Mouse (Mus musculus) hindbrain, embryonic 16.5 days (tissue): Measurements from ENCODE around the gene Cdk4. TPM values are rescaled to one million over a fixed set of nuclear protein-coding genes. Genes with fewer than 3 reads are reported as not detected.
A peak's percentile ranks its signal among the peaks of the same experiment; 100 is the strongest.

Experiments
- ATAC-seq: fragments of 200-750 bp; cut with Nextera tagmentation; 2 replicates; pipeline ENCODE4 v1.8.0; 2017; ENCODE audit warnings: moderate TSS enrichment, moderate library complexity
- H3K27ac ChIP-seq: fragments of 300-500 bp; sonication (generic); 2 replicates; pipeline ENCODE4 v1.5.1; 2014; ENCODE audit warnings: low read depth, mild to moderate bottlenecking, control low read depth, low read length, moderate library complexity
- H3K27me3 ChIP-seq: fragments of 300-500 bp; sonication (generic); replicated peaks from 2 replicates; pipeline ENCODE4 v1.6.1; 2014; ENCODE audit warnings: low read length; ENCODE audit not compliant: control insufficient read depth, insufficient read depth
- H3K36me3 ChIP-seq: fragments of 300-500 bp; sonication (generic); 2 replicates; pipeline ENCODE4 v1.6.1; 2014; ENCODE audit warnings: mild to moderate bottlenecking, low read length, moderate library complexity, mixed read lengths; ENCODE audit not compliant: control insufficient read depth, insufficient read depth
- H3K4me1 ChIP-seq: fragments of 300-500 bp; sonication (generic); 2 replicates; pipeline ENCODE4 v1.6.1; 2014; ENCODE audit warnings: low read depth, low read length; ENCODE audit not compliant: control insufficient read depth, insufficient read depth
- H3K4me2 ChIP-seq: fragments of 300-500 bp; sonication (generic); 2 replicates; pipeline ENCODE4 v1.6.1; 2014; ENCODE audit warnings: mild to moderate bottlenecking, low read length, control low read depth, moderate library complexity
- H3K4me3 ChIP-seq: fragments of 300-500 bp; sonication (generic); 2 replicates; pipeline ENCODE4 v1.5.1; 2014; ENCODE audit warnings: mild to moderate bottlenecking, low read length, control low read depth, moderate library complexity
- H3K9ac ChIP-seq: fragments of 300-500 bp; sonication (generic); 2 replicates; pipeline ENCODE4 v1.6.1; 2014; ENCODE audit warnings: low read depth, mild to moderate bottlenecking, control low read depth, low read length, moderate library complexity
- H3K9me3 ChIP-seq: fragments of 300-500 bp; sonication (generic); 2 replicates; pipeline ENCODE4 v1.6.1; 2014; ENCODE audit warnings: mild to moderate bottlenecking, low read length, moderate library complexity; ENCODE audit not compliant: control insufficient read depth
- WGBS: fragments of 180-500 bp; shearing (Covaris S2); extraction: QIAGEN DNeasy Blood & Tissue Kit; methylation state at CpG from one replicate; pipeline ENCODE4 v1.1.7; 2014; 5-methylcytosine and 5-hydroxymethylcytosine counted together
- polyA plus RNA-seq: library from polyadenylated mRNA; unstranded; fragments of >200 nt; fragmentation: Nextera tagmentation; extraction: Ambion mirVana; gene quantifications from 2 replicates; pipeline ENCODE4 v1.2.1, GENCODE M21; 2015

Gene Cdk4
- polyA plus RNA-seq, 1 experiment from 2014 or later, result 669 TPM

- H3K9me3 ChIP-seq, result no peaks in the 10 kb centered on the region
- 2% methylated on average over 20 of the region's 20 CpGs for WGBS
- peaks cover 13% of the 10 kb centered on the region for H3K4me1 ChIP-seq
- peaks cover 4% of the 10 kb centered on the region for H3K27me3 ChIP-seq
- peak overlapping the region; percentile 96 for H3K4me3 ChIP-seq
- 0 out of 2 replicates have a peak, but pooled peaks cover 4% of the 10 kb centered on the region for H3K36me3 ChIP-seq
- peak; percentile 3; the same call in 1 of the 2 replicates for ATAC-seq
- peak overlapping the region; percentile 25; the same call in 1 of the 2 replicates for H3K27ac ChIP-seq
- peak overlapping the region; percentile 70 for H3K9ac ChIP-seq
- peak overlapping the region; percentile 98 for H3K4me2 ChIP-seq
Measured at GRCm38 (mm10) chr10:127040569-127041214, 22.6 kb upstream of the Cdk4 start.

- H3K9me3 ChIP-seq, result no peaks in the 10 kb centered on the region
- WGBS, result 0% methylated on average over 23 of the region's 28 CpGs
- peaks cover 4% of the 10 kb centered on the region for H3K27me3 ChIP-seq
- H3K36me3 ChIP-seq, result 0 out of 2 replicates have a peak, but pooled peaks cover 4% of the 10 kb centered on the region
- H3K27ac ChIP-seq, result peak within 1 kb of the TSS; percentile 67
- H3K4me2 ChIP-seq, result peak within 1 kb of the TSS; percentile 98
- H3K9ac ChIP-seq, result peak within 1 kb of the TSS; percentile 70
- H3K4me1 ChIP-seq, result peaks cover 13% of the 10 kb centered on the region
- peak; percentile 76 for ATAC-seq
- peak within 1 kb of the TSS; percentile 96 for H3K4me3 ChIP-seq
Measured at GRCm38 (mm10) chr10:127041274-127041766, 22.0 kb upstream of the Cdk4 start, which contains the start of the genes Mettl1 and Eef1akmt3. Gene Mettl1 (plus strand): TSS chr10:127041414. Gene Eef1akmt3 (minus strand): TSS chr10:127041513.

- peak overlapping the region; percentile 70 for H3K9ac ChIP-seq
- H3K9me3 ChIP-seq, result no peaks in the 10 kb centered on the region
- H3K4me1 ChIP-seq, result peaks cover 13% of the 10 kb centered on the region
- H3K4me3 ChIP-seq, result peak overlapping the region; percentile 96
- peaks cover 4% of the 10 kb centered on the region for H3K27me3 ChIP-seq
- H3K36me3 ChIP-seq, result 0 out of 2 replicates have a peak, but pooled peaks cover 4% of the 10 kb centered on the region
- WGBS, result under 1% methylated on average over 44 of the region's 44 CpGs
- peak overlapping the region; percentile 98 for H3K4me2 ChIP-seq
- ATAC-seq, result peak; percentile 89
- H3K27ac ChIP-seq, result peak overlapping the region; percentile 67
Measured at GRCm38 (mm10) chr10:127041774-127042338, 21.5 kb upstream of the Cdk4 start.

- Histone ChIP-seq H3K4me3 (peak overlapping the region; percentile 96), H3K9ac (peak overlapping the region; percentile 70), H3K9me3 (no peaks in the 10 kb centered on the region), H3K4me1 (peaks cover 13% of the 10 kb centered on the region), H3K27me3 (peaks cover 7% of the 10 kb centered on the region), H3K4me2 (peak overlapping the region; percentile 98), H3K36me3 (0 out of 2 replicates have a peak, but pooled peaks cover 4% of the 10 kb centered on the region), H3K27ac (no peak overlapping the region)
- WGBS, result 21% methylated on average over 5 of the region's 5 CpGs
- no peak for ATAC-seq
Measured at GRCm38 (mm10) chr10:127042468-127043115, 20.7 kb upstream of the Cdk4 start.

- Histone ChIP-seq H3K36me3 (0 out of 2 replicates have a peak, but pooled peaks cover 4% of the 10 kb centered on the region), H3K27ac (no peak overlapping the region), H3K9me3 (no peaks in the 10 kb centered on the region), H3K4me2 (no peak overlapping the region), H3K9ac (no peak overlapping the region), H3K27me3 (peaks cover 13% of the 10 kb centered on the region), H3K4me1 (peaks cover 13% of the 10 kb centered on the region), H3K4me3 (no peak overlapping the region)
- ATAC-seq, result no peak
- 77% methylated on average over 6 of the region's 6 CpGs for WGBS
Measured at GRCm38 (mm10) chr10:127043187-127043586, 20.1 kb upstream of the Cdk4 start.

- ATAC-seq, result no peak
- H3K36me3 ChIP-seq, result 0 out of 2 replicates have a peak, but pooled peaks cover 4% of the 10 kb centered on the region
- peak within 1 kb of the TSS; percentile 12 for H3K4me3 ChIP-seq
- H3K4me2 ChIP-seq, result peak within 1 kb of the TSS; percentile 13; the same call in 1 of the 2 replicates
- H3K9ac ChIP-seq, result no peak within 1 kb of the TSS
- H3K4me1 ChIP-seq, result peaks cover 3% of the 10 kb centered on the region; the same call in 1 of the 2 replicates
- H3K9me3 ChIP-seq, result no peaks in the 10 kb centered on the region
- 34% methylated on average over 5 of the region's 5 CpGs for WGBS
- peaks cover 39% of the 10 kb centered on the region for H3K27me3 ChIP-seq
- H3K27ac ChIP-seq, result no peak within 1 kb of the TSS
Measured at GRCm38 (mm10) chr10:127047954-127048353, 15.4 kb upstream of the Cdk4 start, which contains the start of gene Cyp27b1. Gene Cyp27b1 (plus strand): TSS chr10:127048250.

GRCm38 (mm10) chr10:127048608-127049394 lies 14.5 kb upstream of the Cdk4 start:
- ATAC-seq, result no peak
- no peaks in the 10 kb centered on the region for H3K9me3 ChIP-seq
- no peak overlapping the region for H3K9ac ChIP-seq
- 0 out of 2 replicates have a peak, but pooled peaks cover 4% of the 10 kb centered on the region for H3K36me3 ChIP-seq
- peaks cover 3% of the 10 kb centered on the region; the same call in 1 of the 2 replicates for H3K4me1 ChIP-seq
- peak overlapping the region; percentile 13; the same call in 1 of the 2 replicates for H3K4me2 ChIP-seq
- H3K4me3 ChIP-seq, result peak overlapping the region; percentile 12
- 5% methylated on average over 35 of the region's 35 CpGs for WGBS
- H3K27ac ChIP-seq, result no peak overlapping the region
- peaks cover 39% of the 10 kb centered on the region for H3K27me3 ChIP-seq

GRCm38 (mm10) chr10:127049395-127050118 lies 13.8 kb upstream of the Cdk4 start:
- no peak for ATAC-seq
- Histone ChIP-seq H3K4me1 (peaks cover 3% of the 10 kb centered on the region; the same call in 1 of the 2 replicates), H3K36me3 (peaks cover 6% of the 10 kb centered on the region; the same call in 1 of the 2 replicates), H3K4me3 (peak overlapping the region; percentile 12; the same call in 1 of the 2 replicates), H3K4me2 (peak overlapping the region; percentile 13; the same call in 1 of the 2 replicates), H3K9me3 (no peaks in the 10 kb centered on the region), H3K27ac (no peak overlapping the region), H3K9ac (no peak overlapping the region), H3K27me3 (peaks cover 39% of the 10 kb centered on the region)
- WGBS, result 5% methylated on average over 29 of the region's 29 CpGs
